Mouse (Mus musculus) frontal cortex, postnatal 10 days (tissue): ENCODE measurements around the gene Tmem189.
"Not testable (repeated sequence)": the region's sequence is repeated elsewhere in the genome, so short reads cannot be mapped to it uniquely, and the experiment has no call there.

ENCODE experiments used
- DNase-seq, 2 experiments: peaks; one replicate each; pipeline ENCODE4 v3.0.0; 2022; ENCODE audit warnings: low spot score in 2 of 2, mixed read lengths in 1 of 2

Gene Tmem189

GRCm38 (mm10) chr2:167651622-167652021 is 38.0 kb downstream of the Tmem189 start:
- DNase-seq = no peak

GRCm38 (mm10) chr2:167649290-167650032 is 40.2 kb downstream of the Tmem189 start:
- DNase-seq = no peak

- DNase-seq = no peak
Measured at GRCm38 (mm10) chr2:167646411-167646810, 43.2 kb downstream of the Tmem189 start.

DNA sequence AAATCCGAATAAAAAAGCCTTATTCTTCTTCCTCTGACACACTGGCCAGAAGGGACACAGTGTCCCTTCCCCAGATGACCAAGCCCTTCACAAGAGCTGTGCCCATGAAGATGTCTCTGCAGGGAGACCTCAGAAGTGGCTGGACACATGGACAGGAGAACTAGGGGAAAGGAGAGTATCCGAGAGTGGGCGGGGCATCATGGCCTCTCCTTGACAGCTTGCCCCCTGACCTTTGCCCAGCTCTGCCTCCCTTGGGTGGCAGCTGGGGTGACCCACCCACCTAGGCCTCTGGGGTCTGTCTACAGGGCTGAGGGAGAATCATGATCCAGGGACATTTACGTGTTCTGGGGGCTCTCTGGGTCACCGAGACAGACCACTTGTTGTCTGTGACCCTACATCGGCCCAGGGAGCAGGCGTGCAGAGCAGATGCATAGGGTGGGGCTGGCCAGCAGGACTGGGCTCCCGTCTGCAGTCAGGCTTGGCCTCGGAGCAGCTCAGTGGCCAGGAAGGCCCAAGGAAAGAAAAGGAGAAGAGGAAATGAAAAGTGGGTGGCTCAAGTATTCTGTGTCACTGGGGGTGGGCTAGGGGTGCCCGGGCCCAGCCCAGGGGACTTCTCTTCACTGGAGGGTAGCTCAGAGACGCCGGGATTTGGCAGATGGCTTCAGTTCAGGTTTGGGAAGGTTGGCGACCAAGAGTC is 46.1 kb downstream of the Tmem189 start:
- DNase-seq = not testable (repeated sequence)

GRCm38 (mm10) chr2:167642164-167642563 is 47.5 kb downstream of the Tmem189 start:
- no peak for DNase-seq

GRCm38 (mm10) chr2:167641337-167641736 is 48.3 kb downstream of the Tmem189 start:
- DNase-seq = no peak

GRCm38 (mm10) chr2:167640279-167640678 is 49.3 kb downstream of the Tmem189 start:
- DNase-seq = no peak

DNA sequence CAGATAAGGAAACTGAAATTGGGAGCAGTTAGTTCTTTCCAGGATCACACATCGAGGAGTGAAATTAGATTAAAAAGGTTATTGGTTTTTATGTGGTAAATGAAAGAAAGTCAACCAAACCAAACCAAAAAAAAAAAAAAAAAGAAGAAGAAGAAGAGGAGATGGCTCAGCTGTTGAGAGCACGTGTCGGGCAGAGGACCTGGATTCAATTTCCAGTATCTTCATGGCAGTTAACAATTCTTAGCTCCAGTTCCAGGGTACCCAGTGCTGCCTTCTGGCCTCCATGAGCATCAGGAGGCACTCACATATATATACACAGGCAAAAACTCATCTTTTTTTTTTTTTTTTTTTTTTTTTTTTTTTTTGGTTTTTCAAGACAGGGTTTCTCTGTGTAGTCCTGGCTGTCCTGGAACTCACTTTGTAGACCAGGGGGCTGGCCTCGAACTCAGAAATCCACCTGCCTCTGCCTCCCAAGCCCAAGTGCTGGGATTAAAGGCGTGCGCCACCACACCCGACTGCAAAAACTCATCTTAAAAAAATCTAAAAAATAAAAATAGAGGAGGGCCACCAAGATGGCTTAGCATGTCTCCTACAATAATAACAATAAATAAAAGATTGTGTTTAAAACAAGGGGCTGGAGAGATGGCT is 54.6 kb downstream of the Tmem189 start:
- DNase-seq = no peak

DNA sequence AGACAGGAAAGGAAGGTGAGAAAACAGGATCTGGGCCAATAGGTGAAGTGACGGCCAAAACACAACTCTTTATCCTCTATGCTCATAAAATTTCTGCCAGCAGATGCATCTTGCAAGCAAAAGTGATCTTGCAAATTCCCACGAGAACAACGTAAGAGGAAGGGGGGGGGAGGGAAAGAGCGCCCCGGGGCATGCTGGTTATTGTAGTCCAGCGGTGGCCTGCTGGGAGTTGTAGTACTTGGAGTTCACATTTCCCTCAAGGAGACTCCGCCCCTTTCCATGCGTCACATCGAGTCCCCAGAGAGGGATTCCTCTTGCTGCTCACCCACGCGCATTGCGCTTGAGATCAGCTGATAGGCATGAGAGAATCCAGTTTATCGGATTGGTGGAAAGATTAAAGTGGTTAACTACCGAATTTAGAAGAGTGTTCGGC is 55.3 kb downstream of the Tmem189 start:
- peak; percentile 95 to 97 for DNase-seq

DNA sequence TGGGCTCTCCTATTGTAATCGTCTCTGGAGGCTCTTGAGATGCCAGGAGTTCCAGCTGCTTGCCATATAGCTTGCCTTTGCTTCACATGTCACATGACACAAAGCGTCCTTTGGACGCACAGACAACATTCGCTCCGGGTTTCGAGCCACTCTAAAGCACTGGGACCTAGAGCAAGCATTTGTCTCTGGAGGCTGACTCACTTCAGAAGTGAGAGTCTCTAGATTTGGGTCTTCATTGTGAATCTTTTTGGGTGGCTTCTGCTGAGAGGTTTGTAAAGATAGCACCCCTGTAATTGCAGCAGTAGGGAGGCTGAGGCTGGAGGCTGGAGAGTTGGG is 56.1 kb downstream of the Tmem189 start:
- no peak for DNase-seq

GRCm38 (mm10) chr2:167632731-167633536 is 56.7 kb downstream of the Tmem189 start:
- DNase-seq = no peak

GRCm38 (mm10) chr2:167631591-167632448 is 57.8 kb downstream of the Tmem189 start, which contains the start of gene Ube2v1:
Gene Ube2v1 (minus strand): TSS chr2:167632095.
- DNase-seq = peak; percentile 94 to 97

- DNase-seq = peak in 1 of 2 experiments; percentile 56
Measured at GRCm38 (mm10) chr2:167631181-167631590, 58.4 kb downstream of the Tmem189 start.

GRCm38 (mm10) chr2:167630421-167630820 is 59.2 kb downstream of the Tmem189 start:
- no peak for DNase-seq

DNA sequence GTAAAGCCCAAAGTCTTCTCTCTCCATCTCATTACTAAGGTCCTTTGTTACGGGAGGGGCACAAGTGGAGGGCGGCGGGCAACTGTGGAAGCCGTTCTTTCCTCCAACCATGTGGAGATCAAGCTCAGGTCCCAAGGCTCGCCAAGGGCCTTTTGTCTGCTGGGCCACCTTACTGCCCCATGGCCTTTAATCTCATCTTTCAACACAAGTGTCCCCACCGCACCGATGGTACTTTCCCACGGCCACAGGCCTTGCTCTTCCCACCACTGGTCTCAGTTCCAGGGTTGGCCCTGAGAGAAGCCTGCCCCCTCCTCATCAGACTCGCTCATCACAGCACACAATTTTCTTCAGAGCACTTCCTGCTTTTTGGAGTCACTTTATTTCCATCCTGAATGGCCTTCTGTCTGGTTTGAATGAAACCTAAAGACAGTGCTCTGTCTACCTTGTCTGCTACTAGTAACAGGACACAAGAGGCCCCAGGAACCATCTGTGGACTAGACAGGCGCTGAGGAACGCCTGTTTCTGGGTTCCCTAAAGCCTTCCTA is 59.9 kb downstream of the Tmem189 start:
- no peak for DNase-seq

DNA sequence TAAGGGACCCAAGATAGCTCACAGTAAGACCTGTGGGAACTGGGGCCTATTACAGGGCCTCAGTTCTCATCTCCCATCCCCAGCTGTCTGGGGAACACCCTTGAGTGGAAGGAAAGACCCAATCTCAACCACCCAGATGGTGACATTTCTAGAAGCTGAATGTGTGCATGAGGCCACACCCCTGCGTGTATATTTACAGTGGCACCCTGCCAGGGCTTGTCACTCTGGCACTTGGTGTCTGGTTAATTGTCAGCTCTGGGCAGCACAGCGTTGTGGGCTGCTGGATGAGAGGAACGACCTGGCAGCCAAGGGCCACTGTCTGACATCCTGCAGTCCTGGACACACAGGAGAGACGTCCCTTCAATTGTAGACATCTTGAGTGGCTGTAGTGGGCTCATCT is 60.8 kb downstream of the Tmem189 start:
- DNase-seq = no peak

GRCm38 (mm10) chr2:167627019-167627418 is 62.6 kb downstream of the Tmem189 start:
- DNase-seq = no peak

- no peak for DNase-seq
Measured at GRCm38 (mm10) chr2:167625670-167626069, 64.0 kb downstream of the Tmem189 start.

DNA sequence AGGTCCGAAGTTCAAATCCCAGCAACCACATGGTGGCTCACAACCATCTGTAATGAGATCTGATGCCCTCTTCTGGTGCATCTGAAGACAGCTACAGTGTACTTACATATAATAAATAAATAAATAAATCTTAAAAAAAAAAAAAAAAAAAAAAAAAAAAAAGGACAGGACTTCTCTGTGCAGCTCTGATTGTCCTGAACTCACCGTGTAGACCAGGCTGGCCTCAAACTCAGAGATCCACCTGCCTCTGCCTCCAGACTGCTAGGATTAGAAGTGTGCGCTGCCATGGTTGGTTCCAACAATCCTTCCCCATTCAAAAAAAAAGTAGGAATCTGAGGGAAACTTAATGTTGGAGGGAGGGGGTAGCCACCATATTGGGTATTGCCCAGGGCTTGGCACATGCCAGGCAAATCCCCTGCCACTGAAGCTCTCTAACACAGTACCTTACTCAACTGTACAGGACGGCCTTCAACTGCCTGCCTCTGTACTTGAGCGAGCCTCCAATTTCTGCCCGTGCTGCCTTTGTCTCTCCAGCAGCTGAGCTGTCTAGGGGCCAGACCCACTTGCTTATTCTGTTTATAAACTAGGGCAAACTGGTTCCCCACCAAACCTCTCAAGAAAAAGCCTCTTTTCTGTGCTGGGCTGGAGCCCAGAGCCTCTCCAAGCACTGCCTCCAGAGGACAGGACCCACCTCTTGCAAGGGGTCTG is 65.1 kb downstream of the Tmem189 start:
- no peak for DNase-seq

DNA sequence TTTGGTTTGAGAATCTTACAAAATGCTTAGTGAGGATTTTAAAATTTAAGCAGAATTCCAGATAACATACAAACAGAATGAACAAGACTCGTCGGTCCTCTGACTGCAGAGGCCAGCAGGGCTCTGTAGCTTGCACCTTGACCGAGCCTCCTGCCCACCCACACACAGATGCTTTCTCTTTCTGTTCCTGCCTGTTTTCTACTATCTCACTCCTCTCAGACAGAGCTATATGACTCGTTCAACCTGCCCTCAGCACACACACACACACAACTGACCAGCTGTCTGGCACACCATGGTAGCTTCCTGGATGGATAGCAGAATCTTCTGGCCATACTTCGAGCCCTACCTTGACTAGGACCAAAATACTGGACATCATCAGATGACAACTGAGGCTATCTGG is 66.7 kb downstream of the Tmem189 start:
- DNase-seq = no peak
